26 mouse cellular contexts compared by ENCODE assay signal in the genomic region with DNA sequence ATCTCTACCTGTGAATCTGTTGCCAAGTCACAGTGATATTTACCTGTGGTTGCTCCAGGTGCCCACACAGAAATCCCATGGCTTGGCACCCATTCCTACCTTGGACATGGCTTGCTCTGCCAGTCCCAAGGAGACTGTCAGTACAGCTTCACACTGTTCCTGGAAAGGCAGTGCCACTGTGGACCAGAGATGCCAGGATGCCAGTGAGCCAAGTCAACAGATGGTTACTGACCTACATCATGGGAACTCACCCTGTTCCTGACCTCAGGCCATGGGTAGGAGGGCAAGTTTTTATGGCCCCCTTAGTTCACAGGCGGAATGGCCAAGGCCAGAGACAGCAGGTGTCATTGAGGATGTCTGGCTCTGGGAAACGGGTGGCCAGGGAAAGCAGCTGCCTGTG. TPM values are rescaled to one million over a fixed set of nuclear protein-coding genes. Genes with fewer than 3 reads are reported as not detected.
DNase-seq lines count a peak whose midpoint lies in the region; ATAC-seq and TF ChIP-seq lines count a peak whose summit lies in the region.
"Had no signal": no experiment of that assay in that cellular context is flagged by ENCODE, and none has a peak within 500 bp of the region (broad histone marks: within the 10 kb centered on the region; RNA-seq: fewer than 3 reads in every experiment).

No protein-coding gene starts in this region.

- ATAC-seq in hindbrain, postnatal 0 days = no peak
- ATAC-seq: midbrain, embryonic 15.5 days had no signal

- no peak for TF ChIP-seq POLR2A in kidney, adult 2 months (IDR thresholded peaks at IDR 0.05; ENCODE audit: low read depth, low read length)

- H3K36me3 ChIP-seq in hindbrain, postnatal 0 days (ENCODE audit: insufficient read depth, low read length) = peaks cover 3% of the 10 kb centered on the region
- no peaks in the 10 kb centered on the region for H3K36me3 ChIP-seq in kidney, adult 2 months (ENCODE audit: control insufficient read depth, insufficient read depth, low read length)
- H3K36me3 ChIP-seq: midbrain, embryonic 15.5 days had no signal

- H3K4me2 ChIP-seq in hindbrain, postnatal 0 days (ENCODE audit: low read depth, low read length) = no peak overlapping the region
- H3K4me2 ChIP-seq: embryonic facial prominence, embryonic 13.5 days; hindbrain, embryonic 15.5 days; midbrain, embryonic 15.5 days had no signal

- H3K4me1 ChIP-seq in hindbrain, postnatal 0 days (ENCODE audit: insufficient read depth, low read length) = no peaks in the 10 kb centered on the region
- 0 out of 2 replicates have a peak, but pooled peaks cover 4% of the 10 kb centered on the region for H3K4me1 ChIP-seq in kidney, adult 2 months (ENCODE audit: control insufficient read depth, insufficient read depth, low read length)
- H3K4me1 ChIP-seq: hindbrain, embryonic 15.5 days; midbrain, embryonic 15.5 days had no signal

- intact Hi-C loops in gastrocnemius, postnatal 36 days (cut with DNase I) = loop anchor here (5.0 kb wide), 1 partner anchor 176 kb away; no protein-coding TSS in a partner anchor

- no peak overlapping the region for H3K4me3 ChIP-seq in hindbrain, postnatal 0 days (ENCODE audit: low read length)
- no peak overlapping the region for H3K4me3 ChIP-seq in kidney, adult 2 months (ENCODE audit: insufficient read depth, low read depth, low read length)
- H3K4me3 ChIP-seq: embryonic facial prominence, embryonic 13.5 days; hindbrain, embryonic 10.5 days; hindbrain, embryonic 15.5 days; midbrain, embryonic 15.5 days had no signal

- H3K9ac ChIP-seq in hindbrain, postnatal 0 days (replicated peaks; ENCODE audit: low read length) = no peak overlapping the region
- H3K9ac ChIP-seq: embryonic facial prominence, embryonic 13.5 days; hindbrain, embryonic 15.5 days; liver, embryonic 14.5 days; midbrain, embryonic 15.5 days had no signal

- no peak overlapping the region for H3K27ac ChIP-seq in hindbrain, postnatal 0 days
- no peak overlapping the region for H3K27ac ChIP-seq in kidney, adult 2 months (ENCODE audit: insufficient read depth, low read depth, low read length)
- H3K27ac ChIP-seq: embryonic facial prominence, embryonic 13.5 days; hindbrain, embryonic 10.5 days; hindbrain, embryonic 15.5 days; kidney, postnatal 0 days; liver, embryonic 14.5 days; macrophage; midbrain, embryonic 15.5 days had no signal

- TF ChIP-seq CTCF in hindbrain, postnatal 0 days (IDR thresholded peaks at IDR 0.05; ENCODE audit: low read depth) = no peak
- TF ChIP-seq CTCF in kidney, adult 2 months (conservative IDR thresholded peaks at IDR 0.05; ENCODE audit: insufficient read depth, insufficient read length, low read depth, low read length) = no peak

- no peaks in the 10 kb centered on the region for H3K9me3 ChIP-seq in hindbrain, postnatal 0 days (ENCODE audit: low read length)
- H3K9me3 ChIP-seq: embryonic facial prominence, embryonic 13.5 days; hindbrain, embryonic 10.5 days; hindbrain, embryonic 15.5 days; midbrain, embryonic 15.5 days had no signal

- DNase-seq in gastrocnemius, postnatal 25 days = peak; percentile 36
- DNase-seq in gastrocnemius, postnatal 36 days = no peak
- DNase-seq in cerebellum, adult 8-10 months = peak; percentile 32
- DNase-seq in cerebellum, postnatal 14 days = peak; percentile 63 to 73
- DNase-seq in hindbrain, postnatal 0 days (ENCODE audit: low spot score) = no peak
- DNase-seq in kidney, adult 2 months = no peak
- no peak for DNase-seq in embryo, embryonic 11 days
- DNase-seq: adrenal gland, postnatal 25 days; heart, postnatal 14 days; liver; lung, adult 2 months; lung, postnatal 10 days; right cerebral cortex, postnatal 25 days; spleen, adult 18-20 months; thymus, adult 18-20 months; thymus, postnatal 25 days had no signal

- no peaks in the 10 kb centered on the region for H3K27me3 ChIP-seq in hindbrain, postnatal 0 days (ENCODE audit: insufficient read depth, low read length)
- H3K27me3 ChIP-seq in kidney, adult 2 months (replicated peaks; ENCODE audit: control insufficient read depth, insufficient read depth, low read length) = no peaks in the 10 kb centered on the region
- H3K27me3 ChIP-seq: embryonic facial prominence, embryonic 13.5 days; hindbrain, embryonic 15.5 days; midbrain, embryonic 15.5 days had no signal

- 85% methylated on average over 2 of the region's 2 CpGs for WGBS in hindbrain, postnatal 0 days
- WGBS in kidney, adult 2 months = 81% methylated on average over 2 of the region's 2 CpGs

RNA-seq across cellular contexts. Expression of gene Arid5a, which starts 13.6 kb away (rescaled TPM):
- 10 to 100 TPM in 1 of 2 experiments, 1 to 10 TPM in 1; 5.4 to 10.5 TPM for total RNA-seq in gastrocnemius, postnatal 25 days (2021)
- total RNA-seq in gastrocnemius, postnatal 36 days (2021) = 10 to 100 TPM; 10.7 to 11.8 TPM
- total RNA-seq in hindbrain, postnatal 0 days (2014; rRNA removed) = 10.1 and 13.8 TPM in 2 replicates
- polyA plus RNA-seq in hindbrain, postnatal 0 days (2015; fragmentation: Nextera tagmentation; extraction: Ambion mirVana) = 8.4 and 8.5 TPM in 2 replicates
- polyA plus RNA-seq in kidney, adult 2 months (2012; rRNA removed) = 3.3 and 4.5 TPM in 2 replicates

RNA-seq across cellular contexts. Expression of gene Neurl3, which starts 46.7 kb away (rescaled TPM):
- total RNA-seq in gastrocnemius, postnatal 25 days (2021) = under 1 TPM; 0.51 to 0.88 TPM
- under 1 TPM; 0.31 to 0.72 TPM for total RNA-seq in gastrocnemius, postnatal 36 days (2021)
- 0.16 and 1.2 TPM in 2 replicates for total RNA-seq in hindbrain, postnatal 0 days (2014; rRNA removed)
- 1.8 and 2.1 TPM in 2 replicates for polyA plus RNA-seq in hindbrain, postnatal 0 days (2015; fragmentation: Nextera tagmentation; extraction: Ambion mirVana)
- polyA plus RNA-seq in kidney, adult 2 months (2012; rRNA removed) = 7.4 and 9.9 TPM in 2 replicates

RNA-seq across cellular contexts. Expression of gene Kansl3, which starts 47.8 kb away (rescaled TPM):
- total RNA-seq in gastrocnemius, postnatal 25 days (2021) = 10 to 100 TPM; 29.7 to 35.3 TPM
- 10 to 100 TPM; 36.1 to 39.1 TPM for total RNA-seq in gastrocnemius, postnatal 36 days (2021)
- total RNA-seq in hindbrain, postnatal 0 days (2014; rRNA removed) = 60.0 and 60.4 TPM in 2 replicates
- polyA plus RNA-seq in hindbrain, postnatal 0 days (2015; fragmentation: Nextera tagmentation; extraction: Ambion mirVana) = 29.6 and 31.5 TPM in 2 replicates
- 63.8 and 83.5 TPM in 2 replicates for polyA plus RNA-seq in kidney, adult 2 months (2012; rRNA removed)

RNA-seq across cellular contexts. Expression of gene Fer1l5, which starts 50.9 kb away (rescaled TPM):
- total RNA-seq in gastrocnemius, postnatal 25 days (2021) = not detected
- total RNA-seq in gastrocnemius, postnatal 36 days (2021) = not detected
- total RNA-seq in hindbrain, postnatal 0 days (2014; rRNA removed) = not detected in 2 replicates
- polyA plus RNA-seq in hindbrain, postnatal 0 days (2015; fragmentation: Nextera tagmentation; extraction: Ambion mirVana) = 0.73 and 1.2 TPM in 2 replicates
- 0.06 and 0.08 TPM in 2 replicates for polyA plus RNA-seq in kidney, adult 2 months (2012; rRNA removed)
- total RNA-seq: adrenal gland, postnatal 25 days; heart, postnatal 14 days; left cerebral cortex, adult 18-20 months; left cerebral cortex, postnatal 14 days; megakaryocyte-erythroid progenitor cell, adult 5-6 weeks had no signal
- polyA plus RNA-seq: macrophage had no signal

Comparison
In these comparisons a context has a peak if more than half of its experiments do, and no peak if none do; other contexts are left out.
1. DNase-seq: peak in gastrocnemius, postnatal 25 days (single experiment), cerebellum, adult 8-10 months (single experiment) and cerebellum, postnatal 14 days (2 of 2); none in gastrocnemius, postnatal 36 days (0 of 2), hindbrain, postnatal 0 days (single experiment), kidney, adult 2 months (single experiment) and embryo, embryonic 11 days (single experiment).